In the genomic region with DNA sequence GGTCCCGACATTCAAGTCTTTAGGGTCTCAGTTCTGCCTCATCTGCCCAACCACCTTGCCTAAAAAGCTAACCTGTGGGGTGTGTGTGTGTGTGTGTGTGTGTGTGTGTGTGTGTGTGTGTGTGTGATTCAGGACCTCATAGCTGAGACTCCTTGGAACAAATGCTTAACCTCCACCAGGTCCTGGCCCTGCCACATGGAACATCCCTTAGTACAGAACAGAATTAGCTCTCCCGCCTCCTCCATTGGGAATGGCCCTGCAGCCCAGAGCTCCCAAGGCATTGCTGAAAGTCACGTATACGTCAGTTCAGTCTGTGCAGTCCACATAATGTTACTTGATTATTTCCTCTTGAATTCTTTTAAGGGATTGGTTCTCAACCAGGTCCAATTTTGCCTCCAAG, we compare ENCODE assay signal across 23 mouse cellular contexts.
"Had no signal": no experiment of that assay in that cellular context is flagged by ENCODE, and none has a peak within 500 bp of the region (broad histone marks: within the 10 kb centered on the region; RNA-seq: fewer than 3 reads in every experiment).

No protein-coding gene starts in this region.

- H3K4me2 ChIP-seq: heart, embryonic 13.5 days; heart, embryonic 15.5 days; hindbrain, embryonic 12.5 days; limb, embryonic 13.5 days; limb, embryonic 15.5 days; liver, embryonic 12.5 days had no signal

- H3K4me3 ChIP-seq: gastrocnemius, adult 2 months; heart, adult 2 months; heart, embryonic 13.5 days; heart, embryonic 15.5 days; hindbrain, embryonic 10.5 days; hindbrain, embryonic 12.5 days; layer of hippocampus, adult 2 months; left cerebral cortex, adult 2 months; limb, embryonic 13.5 days; limb, embryonic 15.5 days; liver, embryonic 12.5 days had no signal

- H3K27ac ChIP-seq: gastrocnemius, adult 2 months; heart, adult 2 months; heart, embryonic 13.5 days; heart, embryonic 15.5 days; hindbrain, embryonic 10.5 days; layer of hippocampus, adult 2 months; left cerebral cortex, adult 2 months; limb, embryonic 13.5 days; limb, embryonic 15.5 days; liver, embryonic 12.5 days; liver, embryonic 14.5 days had no signal

- DNase-seq: gastrocnemius, adult 2 months; gastrocnemius, postnatal 10 days; gastrocnemius, postnatal 25 days; heart, adult 2 months; heart, postnatal 14 days; heart, postnatal 4 days; kidney, adult 18-20 months; kidney, adult 8-10 months; kidney, postnatal 10 days; kidney, postnatal 25 days; kidney, postnatal 4 days had no signal

- ATAC-seq: inflammation-experienced regulatory T-cells, adult 6 months; intestine, postnatal 0 days; liver, embryonic 12.5 days had no signal

- H3K27me3 ChIP-seq: heart, embryonic 13.5 days; heart, embryonic 15.5 days; hindbrain, embryonic 12.5 days; limb, embryonic 13.5 days; limb, embryonic 15.5 days; liver, embryonic 12.5 days had no signal

- H3K9ac ChIP-seq: heart, embryonic 13.5 days; heart, embryonic 15.5 days; hindbrain, embryonic 12.5 days; limb, embryonic 13.5 days; limb, embryonic 15.5 days; liver, embryonic 12.5 days; liver, embryonic 14.5 days had no signal

- H3K36me3 ChIP-seq: heart, embryonic 13.5 days; heart, embryonic 15.5 days; hindbrain, embryonic 10.5 days; hindbrain, embryonic 12.5 days; limb, embryonic 13.5 days; limb, embryonic 15.5 days; liver, embryonic 12.5 days had no signal

- H3K9me3 ChIP-seq: heart, embryonic 13.5 days; heart, embryonic 15.5 days; hindbrain, embryonic 10.5 days; hindbrain, embryonic 12.5 days; limb, embryonic 13.5 days; limb, embryonic 15.5 days; liver, embryonic 12.5 days had no signal

- H3K4me1 ChIP-seq: liver, embryonic 12.5 days had no signal
